Mouse (Mus musculus): ENCODE results near the gene Klhl42. TPM values are rescaled to one million over a fixed set of nuclear protein-coding genes. Genes with fewer than 3 reads are reported as not detected.

The Klhl42 gene
- 1 to 10 TPM; 5.4 to 7.5 TPM for total RNA-seq (2021)
- long read RNA-seq, experiment 1, full-length matches to known transcripts: 8 of 8 reads
- long read RNA-seq, experiment 1, partial matches to known transcripts: 0 of 8 reads
- long read RNA-seq, experiment 1, other reads (novel, unspliced or antisense): 0 of 8 reads
- long read RNA-seq, experiment 2, full-length matches to known transcripts: 7 of 7 reads
- long read RNA-seq, experiment 2, partial matches to known transcripts: 0 of 7 reads
- long read RNA-seq, experiment 2, other reads (novel, unspliced or antisense): 0 of 7 reads

- DNase-seq: peak; percentile 77
Measured at GRCm38 (mm10) chr6:147091136-147092120, at the start of gene Klhl42. Gene Klhl42, plus strand, starts transcription at chr6:147091379.

- DNase-seq: peak; percentile 91
Measured at GRCm38 (mm10) chr6:147042291-147043290, 48.6 kb upstream of the Klhl42 start, which contains the start of gene Mrps35. Gene Mrps35, plus strand, starts transcription at chr6:147042764.

GRCm38 (mm10) chr6:147043633-147044032 lies 47.5 kb upstream of the Klhl42 start:
- DNase-seq: no peak

GRCm38 (mm10) chr6:147049239-147049805 lies 41.9 kb upstream of the Klhl42 start:
- DNase-seq: no peak

- DNase-seq: no peak
Measured at GRCm38 (mm10) chr6:147051666-147052065, 39.5 kb upstream of the Klhl42 start.

GRCm38 (mm10) chr6:147052440-147052839 lies 38.7 kb upstream of the Klhl42 start:
- no peak for DNase-seq

- DNase-seq: no peak
Measured at GRCm38 (mm10) chr6:147053785-147054646, 37.2 kb upstream of the Klhl42 start.

GRCm38 (mm10) chr6:147055374-147055977 lies 35.7 kb upstream of the Klhl42 start:
- DNase-seq: no peak

GRCm38 (mm10) chr6:147059326-147059725 lies 31.9 kb upstream of the Klhl42 start:
- DNase-seq: no peak

- DNase-seq: no peak
Measured at GRCm38 (mm10) chr6:147061630-147062029, 29.5 kb upstream of the Klhl42 start.

- no peak for DNase-seq
Measured at GRCm38 (mm10) chr6:147062034-147062433, 29.1 kb upstream of the Klhl42 start.

- no peak for DNase-seq
Measured at GRCm38 (mm10) chr6:147062694-147063093, 28.5 kb upstream of the Klhl42 start.

GRCm38 (mm10) chr6:147064226-147064943 lies 26.8 kb upstream of the Klhl42 start:
- no peak for DNase-seq

- DNase-seq: peak; percentile 57
Measured at GRCm38 (mm10) chr6:147064944-147065261, 26.3 kb upstream of the Klhl42 start.

- no peak for DNase-seq
Measured at GRCm38 (mm10) chr6:147075808-147076387, 15.3 kb upstream of the Klhl42 start.

GRCm38 (mm10) chr6:147076878-147077277 lies 14.3 kb upstream of the Klhl42 start:
- no peak for DNase-seq

GRCm38 (mm10) chr6:147079919-147080318 lies 11.3 kb upstream of the Klhl42 start:
- no peak for DNase-seq

- DNase-seq: no peak
Measured at GRCm38 (mm10) chr6:147085398-147086040, 5.7 kb upstream of the Klhl42 start.
